Mouse (Mus musculus): ENCODE results near the gene Dmap1. TPM values are rescaled to one million over a fixed set of nuclear protein-coding genes. Genes with fewer than 3 reads are reported as not detected.
A peak's percentile ranks its signal among the peaks of the same experiment; 100 is the strongest.

Dmap1 gene
- polyA plus RNA-seq, 1 experiment = 17.9 TPM

GRCm38 (mm10) chr4:117680963-117681362 lies 1.1 kb downstream of the Dmap1 start:
- no peaks in the 10 kb centered on the region for H3K4me1 ChIP-seq (ENCODE audit: control insufficient read depth, insufficient read depth, low read length)
- TF ChIP-seq POLR2A (IDR thresholded peaks at IDR 0.05; ENCODE audit: borderline replicate concordance, low read depth, low read length) (no peak), CTCF (IDR thresholded peaks at IDR 0.05; ENCODE audit: low read depth, low read length) (no peak)
- H3K27ac ChIP-seq (ENCODE audit: insufficient read depth, low read depth, low read length) = no peak overlapping the region
- peak overlapping the region; percentile 100 for H3K4me3 ChIP-seq (ENCODE audit: insufficient read depth, low read length)

- H3K4me1 ChIP-seq (ENCODE audit: control insufficient read depth, insufficient read depth, low read length) = no peaks in the 10 kb centered on the region
- TF ChIP-seq CTCF (IDR thresholded peaks at IDR 0.05; ENCODE audit: low read depth, low read length) = peak; percentile 71
- TF ChIP-seq POLR2A (IDR thresholded peaks at IDR 0.05; ENCODE audit: borderline replicate concordance, low read depth, low read length) = no peak
- H3K4me3 ChIP-seq (ENCODE audit: insufficient read depth, low read length) = no peak overlapping the region
- H3K27ac ChIP-seq (ENCODE audit: insufficient read depth, low read depth, low read length) = no peak overlapping the region
Observed at GRCm38 (mm10) chr4:117676903-117677302, 5.2 kb downstream of the Dmap1 start.

GRCm38 (mm10) chr4:117673901-117674300 lies 8.2 kb downstream of the Dmap1 start:
- H3K27ac ChIP-seq (ENCODE audit: insufficient read depth, low read depth, low read length) = no peak overlapping the region
- no peak overlapping the region for H3K4me3 ChIP-seq (ENCODE audit: insufficient read depth, low read length)
- no peaks in the 10 kb centered on the region for H3K4me1 ChIP-seq (ENCODE audit: control insufficient read depth, insufficient read depth, low read length)
- TF ChIP-seq POLR2A (IDR thresholded peaks at IDR 0.05; ENCODE audit: borderline replicate concordance, low read depth, low read length) (no peak), CTCF (IDR thresholded peaks at IDR 0.05; ENCODE audit: low read depth, low read length) (no peak)

GRCm38 (mm10) chr4:117672042-117672441 lies 10.0 kb downstream of the Dmap1 start:
- TF ChIP-seq CTCF (IDR thresholded peaks at IDR 0.05; ENCODE audit: low read depth, low read length) (no peak), POLR2A (IDR thresholded peaks at IDR 0.05; ENCODE audit: borderline replicate concordance, low read depth, low read length) (no peak)
- no peaks in the 10 kb centered on the region for H3K4me1 ChIP-seq (ENCODE audit: control insufficient read depth, insufficient read depth, low read length)
- no peak overlapping the region for H3K4me3 ChIP-seq (ENCODE audit: insufficient read depth, low read length)
- H3K27ac ChIP-seq (ENCODE audit: insufficient read depth, low read depth, low read length) = no peak overlapping the region

- no peaks in the 10 kb centered on the region for H3K4me1 ChIP-seq (ENCODE audit: control insufficient read depth, insufficient read depth, low read length)
- no peak for TF ChIP-seq CTCF (IDR thresholded peaks at IDR 0.05; ENCODE audit: low read depth, low read length)
- TF ChIP-seq POLR2A (IDR thresholded peaks at IDR 0.05; ENCODE audit: borderline replicate concordance, low read depth, low read length) = no peak
- H3K4me3 ChIP-seq (ENCODE audit: insufficient read depth, low read length) = no peak overlapping the region
- no peak overlapping the region for H3K27ac ChIP-seq (ENCODE audit: insufficient read depth, low read depth, low read length)
Observed at GRCm38 (mm10) chr4:117669874-117670273, 12.2 kb downstream of the Dmap1 start.

- no peak for TF ChIP-seq POLR2A (IDR thresholded peaks at IDR 0.05; ENCODE audit: borderline replicate concordance, low read depth, low read length)
- TF ChIP-seq CTCF (IDR thresholded peaks at IDR 0.05; ENCODE audit: low read depth, low read length) = no peak
- H3K4me1 ChIP-seq (ENCODE audit: control insufficient read depth, insufficient read depth, low read length) = no peaks in the 10 kb centered on the region
- no peak overlapping the region for H3K4me3 ChIP-seq (ENCODE audit: insufficient read depth, low read length)
- no peak overlapping the region for H3K27ac ChIP-seq (ENCODE audit: insufficient read depth, low read depth, low read length)
Observed at GRCm38 (mm10) chr4:117666054-117666453, 16.0 kb downstream of the Dmap1 start.

- no peaks in the 10 kb centered on the region for H3K4me1 ChIP-seq (ENCODE audit: control insufficient read depth, insufficient read depth, low read length)
- H3K4me3 ChIP-seq (ENCODE audit: insufficient read depth, low read length) = no peak overlapping the region
- TF ChIP-seq CTCF (IDR thresholded peaks at IDR 0.05; ENCODE audit: low read depth, low read length) (no peak), POLR2A (IDR thresholded peaks at IDR 0.05; ENCODE audit: borderline replicate concordance, low read depth, low read length) (no peak)
- no peak overlapping the region for H3K27ac ChIP-seq (ENCODE audit: insufficient read depth, low read depth, low read length)
Observed at GRCm38 (mm10) chr4:117665531-117665930, 16.5 kb downstream of the Dmap1 start.

- H3K27ac ChIP-seq (ENCODE audit: insufficient read depth, low read depth, low read length) = no peak overlapping the region
- no peak for TF ChIP-seq POLR2A (IDR thresholded peaks at IDR 0.05; ENCODE audit: borderline replicate concordance, low read depth, low read length)
- TF ChIP-seq CTCF (IDR thresholded peaks at IDR 0.05; ENCODE audit: low read depth, low read length) = no peak
- H3K4me3 ChIP-seq (ENCODE audit: insufficient read depth, low read length) = no peak overlapping the region
- no peaks in the 10 kb centered on the region for H3K4me1 ChIP-seq (ENCODE audit: control insufficient read depth, insufficient read depth, low read length)
Observed at GRCm38 (mm10) chr4:117664411-117665137, 17.5 kb downstream of the Dmap1 start.

- Histone ChIP-seq H3K4me1 (ENCODE audit: control insufficient read depth, insufficient read depth, low read length) (0 out of 2 replicates have a peak, but pooled peaks cover 4% of the 10 kb centered on the region), H3K4me3 (ENCODE audit: insufficient read depth, low read length) (no peak overlapping the region), H3K27ac (ENCODE audit: insufficient read depth, low read depth, low read length) (no peak overlapping the region)
- no peak for TF ChIP-seq CTCF (IDR thresholded peaks at IDR 0.05; ENCODE audit: low read depth, low read length)
- no peak for TF ChIP-seq POLR2A (IDR thresholded peaks at IDR 0.05; ENCODE audit: borderline replicate concordance, low read depth, low read length)
Observed at GRCm38 (mm10) chr4:117660001-117660400, 22.1 kb downstream of the Dmap1 start.

GRCm38 (mm10) chr4:117658582-117659444 lies 23.3 kb downstream of the Dmap1 start:
- no peak overlapping the region for H3K27ac ChIP-seq (ENCODE audit: insufficient read depth, low read depth, low read length)
- no peak for TF ChIP-seq CTCF (IDR thresholded peaks at IDR 0.05; ENCODE audit: low read depth, low read length)
- no peak for TF ChIP-seq POLR2A (IDR thresholded peaks at IDR 0.05; ENCODE audit: borderline replicate concordance, low read depth, low read length)
- H3K4me1 ChIP-seq (ENCODE audit: control insufficient read depth, insufficient read depth, low read length) = 0 out of 2 replicates have a peak, but pooled peaks cover 4% of the 10 kb centered on the region
- H3K4me3 ChIP-seq (ENCODE audit: insufficient read depth, low read length) = no peak overlapping the region
